Mouse (Mus musculus) frontal cortex, adult (tissue): Measurements from ENCODE around the gene Cfap57.

Experiments used
- ATAC-seq: cut with Nextera tagmentation; 2 replicates; pipeline ENCODE4 v1.9.2; 2017; ENCODE audit warnings: mild to moderate bottlenecking, moderate library complexity, mixed read lengths; ENCODE audit not compliant: low TSS enrichment

Gene Cfap57

GRCm38 (mm10) chr4:118620279-118620966 lies at the start of gene Cfap57, which contains the start of gene Ebna1bp2:
TSS of gene Cfap57 (minus strand) at chr4:118620777.
TSS of gene Ebna1bp2 (plus strand) at chr4:118620799.
- ATAC-seq, result peak; percentile 100

GRCm38 (mm10) chr4:118658652-118659051 lies 38.1 kb upstream of the Cfap57 start, which contains the start of gene Olfr62:
TSS of gene Olfr62 (plus strand) at chr4:118658952.
- no peak for ATAC-seq

- 0 out of 2 replicates have a peak, but pooled peaks have one; percentile 47 for ATAC-seq
Measured at GRCm38 (mm10) chr4:118645234-118645633, 24.7 kb upstream of the Cfap57 start.

DNA sequence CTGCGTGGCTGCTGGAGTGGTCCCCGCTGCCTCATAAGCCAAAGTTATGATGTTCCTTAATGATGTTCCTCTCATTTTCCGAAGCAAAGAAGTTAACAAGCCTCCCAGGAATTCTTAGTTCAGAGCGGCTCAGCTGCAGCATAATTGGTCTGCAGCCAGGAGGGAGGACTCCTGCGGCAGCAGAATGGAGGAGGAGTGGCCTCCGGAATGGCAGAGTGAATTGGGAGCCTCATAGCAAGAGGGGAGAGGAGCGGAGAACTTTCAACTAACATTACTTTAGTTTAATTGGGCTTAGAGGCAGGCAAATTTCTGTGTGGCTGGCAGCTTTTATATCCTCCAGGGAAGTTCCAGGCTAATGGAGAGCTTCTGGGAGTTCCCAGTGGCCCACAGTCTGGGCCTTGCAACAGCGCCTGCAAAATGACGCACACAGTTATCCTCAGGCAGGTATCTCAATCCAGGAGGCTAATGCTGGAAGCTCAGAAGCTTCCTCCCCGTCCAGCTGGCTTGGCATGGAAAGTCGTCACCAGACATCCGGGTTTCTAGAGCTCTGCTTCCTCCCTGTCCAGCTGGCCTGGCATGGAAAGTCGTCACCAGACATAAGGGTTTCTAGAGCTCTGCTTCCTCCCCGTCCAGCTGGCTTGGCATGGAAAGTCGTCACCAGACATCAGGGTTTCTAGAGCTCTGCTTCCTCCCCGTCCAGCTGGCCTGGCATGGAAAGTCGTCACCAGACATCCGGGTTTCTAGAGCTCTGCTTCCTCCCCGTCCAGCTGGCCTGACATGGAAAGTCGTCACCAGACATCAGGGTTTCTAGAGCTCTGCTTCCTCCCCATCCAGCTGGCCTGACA lies 22.0 kb upstream of the Cfap57 start:
- ATAC-seq, result no peak; the same call in 1 of the 2 replicates

- no peak for ATAC-seq
Measured at GRCm38 (mm10) chr4:118630261-118630660, 9.7 kb upstream of the Cfap57 start.

- no peak for ATAC-seq
Measured at GRCm38 (mm10) chr4:118621781-118622180, 1.2 kb upstream of the Cfap57 start.

DNA sequence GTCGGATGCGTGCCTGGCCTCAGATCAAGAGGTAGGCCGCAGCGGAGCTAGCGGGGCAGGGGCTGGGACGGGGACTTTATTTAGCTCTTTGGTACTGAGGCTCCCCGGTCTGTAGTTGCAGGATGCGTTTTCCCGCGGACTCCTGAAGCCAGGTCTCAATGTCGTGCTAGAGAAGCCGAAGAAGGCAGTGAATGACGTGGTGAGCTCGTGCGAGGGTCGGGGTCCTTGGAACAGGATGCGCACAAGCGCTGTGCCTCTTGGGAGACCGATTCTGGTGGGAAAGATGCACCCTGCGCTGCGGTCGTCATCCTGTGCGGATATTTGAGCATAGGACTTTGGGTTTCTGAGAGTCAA lies 367 bp upstream of the Cfap57 start:
- ATAC-seq, result no peak; the same call in 1 of the 2 replicates

GRCm38 (mm10) chr4:118615412-118615811 lies 5.2 kb downstream of the Cfap57 start:
- ATAC-seq, result no peak

- ATAC-seq, result no peak
Measured at GRCm38 (mm10) chr4:118612619-118613018, 8.0 kb downstream of the Cfap57 start.

GRCm38 (mm10) chr4:118609836-118610235 lies 10.7 kb downstream of the Cfap57 start:
- no peak for ATAC-seq

DNA sequence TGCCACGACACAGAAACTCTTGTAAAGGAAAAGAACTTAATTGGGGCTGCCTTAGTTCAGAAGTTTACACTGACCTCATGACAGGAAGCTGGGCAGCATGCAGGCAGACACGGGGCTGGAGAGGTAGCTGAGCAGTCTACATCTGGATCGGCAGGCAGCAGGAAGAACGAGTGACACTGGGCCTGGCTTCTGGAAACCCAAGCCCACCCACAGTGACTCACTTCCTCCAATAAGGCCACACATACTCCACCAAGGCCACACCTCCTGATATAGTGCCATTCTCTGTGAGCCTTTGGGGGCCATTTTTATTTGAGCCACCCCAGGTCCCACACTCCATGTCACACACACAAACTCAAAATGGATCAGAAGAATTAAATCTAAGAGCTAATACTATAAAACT lies 16.5 kb downstream of the Cfap57 start:
- no peak for ATAC-seq

DNA sequence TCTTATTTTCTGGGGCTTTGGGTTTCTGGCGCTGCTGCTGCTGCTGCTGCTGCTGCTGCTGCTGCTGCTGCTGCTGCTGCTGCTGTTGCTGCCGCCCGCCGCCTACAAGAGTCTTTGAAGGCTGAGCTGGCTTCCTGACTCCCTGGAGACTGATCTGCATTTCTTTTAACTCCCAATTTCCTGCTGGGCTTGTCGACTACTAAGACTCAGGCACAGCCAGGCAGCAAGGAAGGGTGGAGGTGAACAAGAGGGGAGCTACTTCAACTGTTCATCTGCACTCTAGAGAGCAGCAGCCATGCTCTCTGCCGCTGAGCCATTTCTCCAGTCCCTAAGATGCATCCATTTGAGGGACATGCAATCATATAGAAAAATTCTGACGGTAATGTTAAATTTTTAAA lies 30.8 kb downstream of the Cfap57 start:
- ATAC-seq, result no peak

GRCm38 (mm10) chr4:118589053-118589732 lies 31.4 kb downstream of the Cfap57 start:
- ATAC-seq, result no peak

DNA sequence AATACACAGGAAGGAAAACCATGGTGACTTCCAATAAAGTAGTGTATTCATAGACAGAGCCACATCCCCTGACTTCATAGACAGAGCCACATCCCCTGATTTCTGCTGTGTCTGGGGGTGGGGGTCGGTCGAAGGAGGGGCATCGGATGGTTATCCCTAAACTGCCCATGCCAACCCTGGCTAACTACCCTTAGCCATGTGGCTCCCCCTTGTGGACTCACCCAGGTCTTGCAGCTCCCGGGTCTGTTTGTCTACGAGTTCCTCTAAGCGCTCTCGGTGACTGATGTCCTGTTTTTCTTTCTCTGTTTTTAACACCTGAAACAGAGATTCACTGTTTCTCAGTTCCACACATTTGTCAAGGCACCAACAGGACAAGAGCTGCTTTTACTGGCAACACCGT lies 37.9 kb downstream of the Cfap57 start:
- ATAC-seq, result no peak

DNA sequence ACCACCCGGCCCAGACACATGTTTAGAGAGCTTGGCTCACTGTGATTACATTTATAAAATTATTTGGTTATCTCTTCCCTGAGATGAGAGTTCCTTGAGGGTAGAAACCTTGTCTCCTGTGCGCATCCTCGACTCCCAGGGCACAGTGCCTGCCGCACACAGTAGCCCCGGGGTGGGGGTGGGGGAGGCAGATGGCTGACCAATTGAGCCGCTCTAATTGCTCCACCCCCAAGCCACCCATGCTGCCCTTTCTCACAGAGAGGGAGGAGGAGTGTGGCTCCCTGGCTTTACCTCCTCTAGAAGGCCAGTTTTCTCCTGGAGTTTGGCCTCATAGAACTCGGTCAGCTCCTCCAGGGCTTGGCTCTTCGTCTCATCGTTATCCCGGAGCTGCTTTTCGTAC lies 39.1 kb downstream of the Cfap57 start:
- ATAC-seq, result no peak

DNA sequence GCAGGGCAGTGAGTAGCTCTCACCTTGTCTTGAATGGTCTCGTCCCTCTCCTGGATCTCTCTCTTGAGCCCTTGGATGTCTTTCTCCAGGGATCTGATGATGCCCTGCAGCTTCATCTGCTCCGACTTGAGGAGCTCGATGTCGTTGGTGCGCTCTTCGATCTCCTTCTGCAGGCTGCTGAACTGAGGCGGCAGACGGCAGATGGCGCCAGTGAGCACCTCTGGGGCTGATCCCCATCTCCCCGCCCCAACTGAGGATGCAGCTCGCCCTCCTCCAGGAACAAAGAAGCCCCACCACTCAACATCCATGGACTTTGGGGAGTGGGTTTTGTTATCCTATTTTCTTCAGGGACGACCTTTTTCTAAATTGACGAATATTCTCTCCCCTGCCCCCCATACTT lies 41.3 kb downstream of the Cfap57 start:
- no peak for ATAC-seq

DNA sequence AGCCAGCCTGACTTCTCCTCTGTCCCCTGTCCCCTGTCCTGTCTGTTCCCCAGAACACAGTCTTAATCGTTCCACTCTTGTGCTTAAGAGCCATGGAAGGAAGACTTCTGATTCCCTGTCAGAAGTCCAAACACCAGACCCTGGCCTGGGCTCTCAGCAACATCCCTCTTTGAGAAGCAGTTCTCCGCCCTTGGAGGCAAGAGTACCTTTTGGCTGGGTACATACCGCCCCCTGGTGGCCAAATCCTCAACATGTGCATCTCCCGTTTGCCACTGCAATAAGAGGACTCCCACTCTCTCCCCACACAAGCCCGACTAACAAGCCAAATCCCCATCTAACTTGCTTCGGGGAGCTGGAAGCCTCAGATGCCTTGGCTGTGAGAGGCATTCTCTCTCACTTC lies 44.5 kb downstream of the Cfap57 start:
- ATAC-seq, result peak; percentile 84

GRCm38 (mm10) chr4:118571441-118571840 lies 49.1 kb downstream of the Cfap57 start:
- ATAC-seq, result peak; percentile 83

GRCm38 (mm10) chr4:118569320-118569719 lies 51.3 kb downstream of the Cfap57 start:
- no peak for ATAC-seq

- ATAC-seq, result no peak
Measured at GRCm38 (mm10) chr4:118568709-118569108, 51.9 kb downstream of the Cfap57 start.

- peak; percentile 31; the same call in 1 of the 2 replicates for ATAC-seq
Measured at GRCm38 (mm10) chr4:118566161-118566676, 54.4 kb downstream of the Cfap57 start.

DNA sequence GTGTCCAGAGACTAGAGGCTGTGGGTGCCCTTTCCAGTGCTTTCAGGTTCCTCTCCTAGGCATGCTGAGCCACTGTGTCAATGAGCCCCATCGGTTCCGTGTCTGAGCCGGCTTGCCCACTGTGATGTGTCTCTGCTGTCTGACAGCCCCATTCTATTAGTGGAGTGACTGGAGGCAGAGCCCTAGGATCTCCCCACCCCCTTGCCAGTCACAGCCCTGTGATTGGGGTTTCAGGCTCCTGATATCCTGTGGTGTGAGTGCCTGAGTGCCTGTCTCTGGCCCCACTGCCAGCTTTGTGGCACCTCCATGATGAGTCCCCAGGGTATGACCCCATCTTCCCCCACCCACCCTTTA lies 55.7 kb downstream of the Cfap57 start:
- ATAC-seq, result no peak
